Mouse (Mus musculus): Measurements from ENCODE around the gene Hist1h4a.

- no peak for TF ChIP-seq CTCF (conservative IDR thresholded peaks at IDR 0.05; ENCODE audit: insufficient read depth, insufficient read length, low read depth, low read length)
- TF ChIP-seq POLR2A (IDR thresholded peaks at IDR 0.05; ENCODE audit: low read depth, low read length): no peak
These were observed 7.5 kb downstream of the Hist1h4a start for GRCm38 (mm10) chr13:23753314-23754078.
